Mouse (Mus musculus) ES-Bruce4 (cell line): ENCODE results near the gene Serpina12. TPM values are rescaled to one million over a fixed set of nuclear protein-coding genes. Genes with fewer than 3 reads are reported as not detected.

Experiments
- H3K27ac ChIP-seq: 2 replicates; pipeline ENCODE4 v1.5.1; 2012; ENCODE audit warnings: low read length, inconsistent platforms; ENCODE audit not compliant: insufficient read depth
- H3K27me3 ChIP-seq: 2 replicates; pipeline ENCODE4 v1.6.1; 2012; ENCODE audit warnings: mild to moderate bottlenecking, low read length, inconsistent platforms; ENCODE audit not compliant: control insufficient read depth, poor library complexity, insufficient read depth, severe bottlenecking
- H3K36me3 ChIP-seq: 2 replicates; pipeline ENCODE4 v1.6.1; 2012; ENCODE audit warnings: inconsistent platforms, mild to moderate bottlenecking, low read length, moderate library complexity; ENCODE audit not compliant: control insufficient read depth, poor library complexity, insufficient read depth, severe bottlenecking
- H3K4me1 ChIP-seq: one replicate; pipeline ENCODE4 v1.8.1; 2011; ENCODE audit warnings: low read length; ENCODE audit not compliant: control insufficient read depth, insufficient read depth
- H3K4me3 ChIP-seq: 2 replicates; pipeline ENCODE4 v1.5.1; 2011; ENCODE audit warnings: low read depth, mild to moderate bottlenecking, low read length
- H3K9ac ChIP-seq: 2 replicates; pipeline ENCODE4 v1.6.1; 2012; ENCODE audit warnings: low read depth, mild to moderate bottlenecking, inconsistent platforms; ENCODE audit not compliant: poor library complexity, severe bottlenecking
- H3K9me3 ChIP-seq: replicated peaks from 2 replicates; pipeline ENCODE4 v1.6.1; 2012; ENCODE audit warnings: mild to moderate bottlenecking, low read length, inconsistent platforms; ENCODE audit not compliant: control insufficient read depth, poor library complexity, insufficient read depth, severe bottlenecking
- CTCF ChIP-seq: IDR thresholded peaks from one replicate; pipeline ENCODE4 v1.8.1; 2011; ENCODE audit warnings: low read depth, low read length
- EP300 ChIP-seq: IDR thresholded peaks from 2 replicates; pipeline ENCODE4 v1.6.1; 2011; ENCODE audit warnings: low read depth, low read length; ENCODE audit not compliant: insufficient read depth
- POLR2A ChIP-seq: IDR thresholded peaks from one replicate; pipeline ENCODE4 v1.8.1; 2011; ENCODE audit warnings: low read length; ENCODE audit not compliant: insufficient read depth
- polyA plus RNA-seq: library from polyadenylated mRNA; stranded (reverse); fragments of >200 nt; gene quantifications from 2 replicates; pipeline ENCODE4 v1.2.4, GENCODE M21; 2011; ENCODE audit warnings: low read depth; ENCODE audit not compliant: missing spikeins, insufficient read depth, insufficient read length

Gene Serpina12
- polyA plus RNA-seq, 1 experiment: not detected

DNA sequence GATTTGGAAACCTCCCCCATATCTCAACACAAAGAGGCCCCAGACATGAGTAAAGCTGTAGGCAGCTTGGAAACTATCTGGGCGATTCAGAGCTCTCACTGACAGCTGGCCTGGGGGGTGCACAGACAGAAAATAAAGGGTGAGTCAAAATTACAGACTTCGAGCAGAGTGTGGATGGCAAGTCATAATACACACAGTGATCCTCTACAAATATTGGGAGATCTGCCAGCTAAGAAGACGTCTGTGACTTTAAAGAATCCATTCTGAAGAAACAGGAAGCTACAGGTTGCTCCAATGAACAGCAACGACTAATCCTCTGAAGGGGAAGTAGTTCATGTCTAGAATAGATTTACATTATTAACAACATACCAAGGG, 41.0 kb downstream of the Serpina12 start:
- H3K27ac ChIP-seq: no peak overlapping the region

DNA sequence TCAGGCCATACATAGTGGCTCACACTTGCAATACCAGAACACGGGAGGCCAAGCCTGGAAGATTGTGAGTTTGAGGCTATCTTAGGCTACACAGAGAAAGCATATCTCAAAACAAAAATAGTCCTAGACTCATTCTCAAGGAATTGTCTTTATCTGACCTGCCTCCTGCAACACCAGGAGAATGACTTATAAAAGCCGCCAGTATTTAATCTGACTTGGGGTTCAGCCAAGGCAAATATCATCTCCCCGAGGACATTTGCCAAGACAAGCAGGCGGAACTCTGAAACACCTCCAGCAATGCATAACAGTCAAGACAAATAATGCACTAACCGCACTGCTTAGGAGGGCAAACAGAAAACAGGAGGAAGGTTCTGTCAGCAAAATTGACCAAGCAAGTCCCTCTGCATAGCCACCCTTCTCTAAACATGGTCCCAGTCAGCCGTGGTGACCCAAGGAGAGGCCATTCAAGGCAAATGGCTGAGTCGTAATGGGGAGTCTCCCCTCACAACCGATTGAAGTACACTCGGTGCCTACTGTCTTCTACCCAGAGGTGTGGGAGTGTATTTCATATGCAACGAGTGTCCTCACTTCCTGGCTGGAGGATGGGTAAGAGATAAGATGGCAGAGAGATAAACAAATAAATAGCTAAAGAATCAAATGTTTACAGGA, 41.5 kb downstream of the Serpina12 start:
- Histone ChIP-seq H3K9ac (no peak overlapping the region), H3K36me3 (no peaks in the 10 kb centered on the region), H3K4me3 (no peak overlapping the region), H3K9me3 (peaks cover 8% of the 10 kb centered on the region), H3K27me3 (no peaks in the 10 kb centered on the region), H3K27ac (no peak overlapping the region), H3K4me1 (no peaks in the 10 kb centered on the region)
- no peak for TF ChIP-seq CTCF
- no peak for TF ChIP-seq EP300
- no peak for TF ChIP-seq POLR2A

More for the DNA sequence above, 41.0 kb downstream of the Serpina12 start:
- Histone ChIP-seq H3K36me3 (no peaks in the 10 kb centered on the region), H3K27me3 (no peaks in the 10 kb centered on the region; the same call in 1 of the 2 replicates), H3K4me3 (no peak overlapping the region), H3K9me3 (peaks cover 8% of the 10 kb centered on the region), H3K9ac (no peak overlapping the region), H3K4me1 (no peaks in the 10 kb centered on the region)
- TF ChIP-seq POLR2A (no peak), EP300 (no peak), CTCF (no peak)

DNA sequence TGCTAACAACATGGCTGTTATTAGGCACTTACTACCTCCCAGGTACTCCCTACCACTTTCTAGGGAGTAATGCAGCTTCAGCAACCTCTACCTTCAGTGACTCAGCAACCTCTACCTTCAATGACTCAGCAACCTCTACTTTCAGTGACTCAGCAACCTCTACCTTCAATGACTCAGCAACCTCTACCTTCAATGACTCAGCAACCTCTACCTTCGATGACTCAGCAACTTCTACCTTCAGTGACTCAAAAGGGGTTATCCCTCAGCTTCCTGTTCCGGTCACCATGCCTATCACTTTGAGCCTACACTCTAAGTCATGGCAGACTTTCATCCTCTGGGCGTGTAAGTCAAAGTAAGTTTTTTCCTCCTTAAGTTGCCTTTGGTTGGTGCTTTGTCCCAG, 43.6 kb downstream of the Serpina12 start:
- H3K27ac ChIP-seq: peak overlapping the region; percentile 28; the same call in 1 of the 2 replicates
- H3K9ac ChIP-seq: no peak overlapping the region
- TF ChIP-seq CTCF (no peak), EP300 (no peak), POLR2A (no peak)
- peaks cover 8% of the 10 kb centered on the region for H3K9me3 ChIP-seq
- H3K4me3 ChIP-seq: no peak overlapping the region
- no peaks in the 10 kb centered on the region for H3K36me3 ChIP-seq
- H3K4me1 ChIP-seq: no peaks in the 10 kb centered on the region
- no peaks in the 10 kb centered on the region for H3K27me3 ChIP-seq

DNA sequence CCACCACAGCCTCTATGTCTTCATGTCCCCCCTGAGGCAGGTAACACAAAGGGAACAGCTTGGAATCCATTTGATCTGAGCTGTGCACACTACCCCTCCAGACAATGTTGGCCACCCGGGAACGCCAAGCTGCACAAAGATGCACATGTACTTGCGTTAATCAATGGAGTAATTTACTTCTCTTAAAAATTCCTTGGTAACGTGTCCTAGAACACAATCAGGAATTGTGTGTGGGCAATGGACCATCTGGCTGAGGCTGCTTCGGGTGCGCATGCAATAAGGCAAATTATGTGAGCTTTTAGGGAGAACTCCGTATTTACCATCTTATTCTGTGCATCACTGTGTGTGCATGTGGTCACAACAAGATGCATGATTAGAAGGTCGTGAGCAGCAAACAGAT, 44.6 kb downstream of the Serpina12 start:
- Histone ChIP-seq H3K27ac (no peak overlapping the region), H3K4me3 (no peak overlapping the region), H3K9ac (no peak overlapping the region), H3K27me3 (no peaks in the 10 kb centered on the region), H3K4me1 (no peaks in the 10 kb centered on the region), H3K9me3 (peaks cover 6% of the 10 kb centered on the region), H3K36me3 (no peaks in the 10 kb centered on the region)
- no peak for TF ChIP-seq EP300
- no peak for TF ChIP-seq CTCF
- TF ChIP-seq POLR2A: no peak

DNA sequence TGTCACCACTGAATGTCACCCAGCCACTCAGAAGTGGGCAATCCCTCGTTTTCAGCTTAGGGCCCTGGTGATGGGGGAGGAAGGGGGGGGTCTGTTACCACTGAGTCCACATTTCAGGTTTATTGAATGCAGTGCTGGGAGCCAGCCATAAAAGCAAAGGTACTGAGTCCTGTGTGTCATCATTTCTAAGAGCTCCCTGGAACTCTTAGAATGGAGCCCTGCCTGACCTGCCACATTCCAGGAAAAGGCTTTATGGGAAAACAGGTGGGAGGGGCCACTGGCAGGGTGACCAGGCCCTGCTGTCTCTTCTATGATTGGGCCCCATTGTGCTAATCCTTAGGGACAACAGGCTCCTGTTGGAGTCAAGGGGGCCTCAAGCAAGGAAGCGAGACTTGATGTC, 47.7 kb downstream of the Serpina12 start:
- Histone ChIP-seq H3K36me3 (no peaks in the 10 kb centered on the region), H3K9me3 (peaks cover 6% of the 10 kb centered on the region), H3K4me1 (no peaks in the 10 kb centered on the region), H3K27me3 (no peaks in the 10 kb centered on the region), H3K4me3 (no peak overlapping the region), H3K27ac (no peak overlapping the region), H3K9ac (no peak overlapping the region)
- TF ChIP-seq POLR2A (no peak), CTCF (no peak), EP300 (no peak)

DNA sequence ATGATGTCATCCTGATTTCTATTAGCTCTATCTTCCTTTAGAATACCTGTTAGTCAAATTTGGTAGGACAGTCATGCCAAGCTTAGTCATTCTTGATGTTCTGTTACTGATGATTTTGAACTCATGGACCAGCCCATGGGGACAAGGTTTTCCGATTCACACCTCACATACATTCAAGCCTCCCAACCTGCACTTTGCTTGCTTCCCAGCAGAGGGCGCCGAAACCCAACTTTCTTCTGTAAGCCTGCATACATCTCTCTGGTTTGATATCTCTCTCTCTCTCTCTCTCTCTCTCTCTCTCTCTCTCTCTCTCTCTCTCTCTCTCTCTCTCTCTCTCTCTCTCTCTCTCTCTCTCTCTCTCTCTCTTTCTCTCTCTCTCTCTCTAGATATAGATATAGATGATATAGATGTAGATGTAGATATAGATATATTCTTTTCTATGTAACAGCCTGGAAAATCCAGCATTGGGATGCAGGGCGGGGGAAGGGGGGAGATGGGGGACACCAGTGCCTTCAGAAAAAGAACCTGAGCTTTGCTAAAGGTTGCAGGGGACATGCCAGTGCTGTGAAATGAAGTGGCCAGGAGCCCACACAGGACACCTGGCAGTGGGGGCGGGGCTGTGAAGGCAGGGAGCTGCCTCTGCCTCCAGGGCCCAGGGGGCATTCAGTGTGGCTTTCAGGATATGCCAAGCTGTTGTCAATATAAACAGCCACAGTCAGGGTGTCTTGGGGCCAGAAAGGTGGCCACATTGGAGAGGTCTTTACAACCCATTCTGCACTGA, 48.8 kb downstream of the Serpina12 start:
- Histone ChIP-seq H3K4me1 (no peaks in the 10 kb centered on the region), H3K27ac (no peak overlapping the region), H3K9me3 (peaks cover 2% of the 10 kb centered on the region), H3K9ac (no peak overlapping the region), H3K36me3 (no peaks in the 10 kb centered on the region), H3K27me3 (no peaks in the 10 kb centered on the region), H3K4me3 (no peak overlapping the region)
- TF ChIP-seq CTCF (peak; percentile 75), POLR2A (no peak)
